Mouse (Mus musculus) erythroblast, embryonic 14.5 days (primary cell): ENCODE data around the gene Gm9936.

Experiments
- GATA1 ChIP-seq: IDR thresholded peaks from 2 replicates; pipeline ENCODE4 v1.6.1; 2012; ENCODE audit warnings: low read length, inconsistent platforms, mixed read lengths
- TAL1 ChIP-seq: IDR thresholded peaks from 3 replicates; pipeline ENCODE4 v1.6.1; 2012; ENCODE audit warnings: low read length, inconsistent platforms, mixed read lengths

- TF ChIP-seq GATA1 (no peak), TAL1 (no peak)
Observed at GRCm38 (mm10) chr5:114886801-114887200, 28.3 kb upstream of the Gm9936 start.
